Mouse (Mus musculus): Measurements from ENCODE around the gene Slc6a6. TPM values are rescaled to one million over a fixed set of nuclear protein-coding genes. Genes with fewer than 3 reads are reported as not detected.

Slc6a6 gene
- polyA plus RNA-seq (2015; fragmentation: Nextera tagmentation; extraction: Ambion mirVana): 108 TPM in 2 replicates

DNA sequence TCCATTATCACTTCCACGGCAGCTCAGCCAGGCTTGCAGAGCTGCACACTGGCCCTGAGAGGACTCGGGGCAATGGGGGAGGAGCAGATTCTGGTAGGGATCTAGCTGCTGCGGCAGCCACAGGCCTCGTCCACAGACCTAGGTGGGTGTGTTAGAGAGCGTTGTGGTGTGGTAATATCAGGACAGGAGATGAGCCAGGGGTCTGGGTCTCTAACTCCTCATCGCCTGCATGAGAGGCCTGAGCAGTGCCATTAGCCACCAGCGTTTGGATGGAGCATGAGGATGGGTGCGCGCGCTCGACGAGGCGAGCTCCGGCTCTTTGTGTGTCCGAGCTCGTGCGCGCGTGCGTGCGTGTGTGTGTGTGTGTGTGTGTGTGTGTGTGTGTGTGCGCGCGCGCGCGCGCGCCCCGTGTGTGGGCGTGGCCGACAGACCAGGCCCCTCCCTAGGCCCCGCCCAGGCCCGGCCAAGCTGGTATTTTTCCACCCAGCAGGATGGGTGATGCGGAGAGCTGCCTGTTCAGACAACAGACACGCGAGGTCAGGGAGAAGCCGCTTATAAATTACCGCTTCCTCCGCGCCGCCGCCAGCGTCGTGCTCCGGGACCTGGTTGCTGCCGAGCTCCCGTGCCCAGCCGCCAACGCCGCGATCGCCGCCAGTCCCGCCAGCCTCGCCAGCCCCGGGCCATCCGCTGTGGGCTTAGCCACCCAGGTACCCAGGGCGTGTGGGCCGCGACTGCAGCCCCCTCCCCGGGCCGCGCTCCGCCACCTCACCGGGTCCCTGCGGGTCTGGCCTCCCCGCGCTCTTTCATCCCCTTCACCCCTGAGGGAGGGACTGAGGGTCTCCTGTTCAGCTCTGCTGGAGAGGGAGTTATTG, at the start of gene Slc6a6:
Gene Slc6a6, plus strand, starts transcription at position 452 of the 872 bp plus-strand sequence.
- peak; percentile 88 for ATAC-seq
- Histone ChIP-seq H3K27ac (ENCODE audit: low read depth, low read length) (peak within 1 kb of the TSS; percentile 96), H3K27me3 (replicated peaks; ENCODE audit: control insufficient read depth, insufficient read depth, low read length) (no peaks in the 10 kb centered on the region), H3K9me3 (ENCODE audit: control insufficient read depth, low read length) (no peaks in the 10 kb centered on the region), H3K4me3 (ENCODE audit: low read length) (peak within 1 kb of the TSS; percentile 91), H3K4me1 (ENCODE audit: control insufficient read depth, insufficient read depth, low read depth, low read length) (peaks cover 38% of the 10 kb centered on the region), H3K4me2 (ENCODE audit: low read length) (peak within 1 kb of the TSS; percentile 81), H3K36me3 (ENCODE audit: control insufficient read depth, insufficient read depth, low read length) (no peaks in the 10 kb centered on the region), H3K9ac (ENCODE audit: low read depth, low read length) (peak within 1 kb of the TSS; percentile 91)
- WGBS: under 1% methylated on average over 40 of the region's 69 CpGs

DNA sequence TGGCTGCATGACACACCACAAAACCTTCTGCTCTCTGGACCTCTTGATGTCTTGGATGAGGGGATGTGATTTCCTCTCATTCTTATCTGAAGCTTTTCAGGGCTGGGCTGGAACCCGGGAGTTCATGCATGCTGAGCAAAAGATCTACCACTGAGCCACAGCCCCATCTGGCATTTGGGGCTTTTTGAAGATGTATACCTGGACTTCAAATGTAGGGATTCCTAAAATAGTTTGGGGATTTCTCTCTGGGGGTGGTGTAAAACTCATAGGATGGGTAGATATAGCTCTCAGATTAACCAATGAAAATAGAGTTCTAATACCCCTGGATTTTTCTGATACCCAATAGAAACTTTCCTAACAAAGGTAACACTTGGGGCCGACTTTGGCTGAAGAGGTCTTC, 49.4 kb upstream of the Slc6a6 start:
- Histone ChIP-seq H3K27me3 (replicated peaks; ENCODE audit: control insufficient read depth, insufficient read depth, low read length) (no peaks in the 10 kb centered on the region), H3K9ac (ENCODE audit: low read depth, low read length) (no peak overlapping the region), H3K4me3 (ENCODE audit: low read length) (no peak overlapping the region), H3K27ac (ENCODE audit: low read depth, low read length) (no peak overlapping the region), H3K9me3 (ENCODE audit: control insufficient read depth, low read length) (no peaks in the 10 kb centered on the region), H3K4me2 (ENCODE audit: low read length) (no peak overlapping the region), H3K36me3 (ENCODE audit: control insufficient read depth, insufficient read depth, low read length) (no peaks in the 10 kb centered on the region), H3K4me1 (ENCODE audit: control insufficient read depth, insufficient read depth, low read depth, low read length) (no peaks in the 10 kb centered on the region)
- 65% methylated on average over 2 of the region's 2 CpGs for WGBS
- no peak for ATAC-seq

DNA sequence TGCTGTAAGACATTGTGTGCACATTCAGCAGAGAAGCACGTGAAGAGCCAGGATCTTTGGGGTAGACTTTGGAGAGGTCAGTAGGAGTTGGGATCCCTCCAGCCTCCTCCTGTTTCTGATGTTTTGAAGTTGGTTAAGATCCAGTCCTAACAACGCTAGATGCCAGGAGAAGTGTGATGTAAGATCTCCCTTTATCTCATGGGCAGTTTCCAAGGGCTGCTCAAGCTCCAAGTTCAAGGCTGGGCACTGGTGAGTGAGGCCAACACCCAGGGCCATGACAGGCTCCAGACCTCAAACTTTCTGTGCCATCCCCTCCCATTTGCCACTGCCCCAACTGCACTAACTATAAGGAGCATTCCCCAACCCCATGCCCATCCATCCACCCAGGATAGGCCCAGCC, 49.0 kb upstream of the Slc6a6 start:
- Histone ChIP-seq H3K27ac (ENCODE audit: low read depth, low read length) (no peak overlapping the region), H3K9ac (ENCODE audit: low read depth, low read length) (no peak overlapping the region), H3K4me1 (ENCODE audit: control insufficient read depth, insufficient read depth, low read depth, low read length) (no peaks in the 10 kb centered on the region), H3K4me3 (ENCODE audit: low read length) (no peak overlapping the region), H3K36me3 (ENCODE audit: control insufficient read depth, insufficient read depth, low read length) (no peaks in the 10 kb centered on the region), H3K27me3 (replicated peaks; ENCODE audit: control insufficient read depth, insufficient read depth, low read length) (no peaks in the 10 kb centered on the region), H3K4me2 (ENCODE audit: low read length) (no peak overlapping the region), H3K9me3 (ENCODE audit: control insufficient read depth, low read length) (no peaks in the 10 kb centered on the region)
- ATAC-seq: no peak
- 81% methylated on average over 2 of the region's 2 CpGs for WGBS

DNA sequence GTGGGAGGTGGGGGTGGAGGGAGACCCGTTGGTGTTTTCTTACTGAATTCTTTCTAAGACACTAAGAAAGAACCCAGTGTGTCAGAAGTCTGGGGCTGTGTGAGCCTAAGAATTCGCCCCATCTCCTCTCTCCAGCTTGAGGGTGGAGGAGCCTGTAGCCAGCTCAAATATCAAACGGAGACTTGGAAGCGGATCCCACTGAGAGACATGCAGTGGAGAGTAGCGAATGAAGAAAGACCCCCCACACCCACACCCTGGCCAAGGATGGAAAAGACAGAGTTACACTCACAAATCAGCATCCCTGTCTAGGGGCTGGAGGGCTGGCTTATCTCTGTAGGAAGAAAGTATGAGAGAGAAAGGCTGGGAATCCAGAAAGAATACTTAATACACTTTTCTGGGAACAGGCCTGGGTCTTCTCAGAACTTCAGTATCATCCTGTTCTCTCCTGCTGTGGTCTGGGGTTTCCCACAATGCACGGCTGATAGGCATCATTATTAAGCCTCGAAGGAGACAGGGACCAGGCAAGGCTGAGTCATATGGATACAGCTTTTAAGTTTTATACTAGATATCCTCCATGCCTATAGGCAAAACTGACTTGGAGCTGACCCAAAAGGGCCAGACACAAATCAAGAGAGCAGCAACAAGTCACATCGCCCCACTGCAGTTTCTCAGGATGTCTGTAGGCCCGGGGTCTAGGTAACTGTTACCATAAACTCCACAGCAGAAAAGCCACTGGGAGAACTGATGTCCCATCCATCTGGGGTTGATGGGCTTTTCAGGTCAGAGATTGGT, 45.5 kb upstream of the Slc6a6 start:
- no peak for ATAC-seq
- no peaks in the 10 kb centered on the region for H3K36me3 ChIP-seq (ENCODE audit: control insufficient read depth, insufficient read depth, low read length)
- H3K9ac ChIP-seq (ENCODE audit: low read depth, low read length): no peak overlapping the region
- H3K4me2 ChIP-seq (ENCODE audit: low read length): no peak overlapping the region
- H3K27me3 ChIP-seq (replicated peaks; ENCODE audit: control insufficient read depth, insufficient read depth, low read length): no peaks in the 10 kb centered on the region
- no peaks in the 10 kb centered on the region for H3K9me3 ChIP-seq (ENCODE audit: control insufficient read depth, low read length)
- H3K4me3 ChIP-seq (ENCODE audit: low read length): no peak overlapping the region
- H3K4me1 ChIP-seq (ENCODE audit: control insufficient read depth, insufficient read depth, low read depth, low read length): no peaks in the 10 kb centered on the region
- 35% methylated on average over 9 of the region's 9 CpGs for WGBS
- H3K27ac ChIP-seq (ENCODE audit: low read depth, low read length): no peak overlapping the region

DNA sequence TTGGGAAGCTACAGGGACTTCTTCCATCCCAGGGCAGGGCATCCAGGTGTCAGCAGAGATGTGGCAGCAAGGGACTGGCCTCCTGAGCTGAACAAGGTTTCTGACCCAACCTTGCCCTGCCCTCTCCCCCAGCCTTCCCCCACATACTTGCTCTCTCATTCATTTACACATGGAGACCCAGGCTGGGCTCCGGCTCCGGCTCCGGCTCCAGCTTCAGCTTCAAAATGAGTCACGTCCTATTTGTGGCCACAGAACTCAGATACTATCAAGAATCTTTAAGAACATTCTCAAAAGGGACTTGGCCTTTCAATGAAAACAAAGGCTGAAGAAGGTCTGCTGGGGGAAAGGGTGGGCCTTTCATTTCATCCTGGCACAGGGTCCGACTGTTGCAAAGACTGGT, 40.8 kb upstream of the Slc6a6 start:
- H3K4me3 ChIP-seq (ENCODE audit: low read length): no peak overlapping the region
- no peak overlapping the region for H3K4me2 ChIP-seq (ENCODE audit: low read length)
- no peaks in the 10 kb centered on the region for H3K27me3 ChIP-seq (replicated peaks; ENCODE audit: control insufficient read depth, insufficient read depth, low read length)
- WGBS: 82% methylated on average over 5 of the region's 5 CpGs
- no peak overlapping the region for H3K27ac ChIP-seq (ENCODE audit: low read depth, low read length)
- H3K4me1 ChIP-seq (ENCODE audit: control insufficient read depth, insufficient read depth, low read depth, low read length): no peaks in the 10 kb centered on the region; the same call in 1 of the 2 replicates
- H3K9me3 ChIP-seq (ENCODE audit: control insufficient read depth, low read length): no peaks in the 10 kb centered on the region
- H3K36me3 ChIP-seq (ENCODE audit: control insufficient read depth, insufficient read depth, low read length): no peaks in the 10 kb centered on the region
- H3K9ac ChIP-seq (ENCODE audit: low read depth, low read length): no peak overlapping the region
- ATAC-seq: no peak

DNA sequence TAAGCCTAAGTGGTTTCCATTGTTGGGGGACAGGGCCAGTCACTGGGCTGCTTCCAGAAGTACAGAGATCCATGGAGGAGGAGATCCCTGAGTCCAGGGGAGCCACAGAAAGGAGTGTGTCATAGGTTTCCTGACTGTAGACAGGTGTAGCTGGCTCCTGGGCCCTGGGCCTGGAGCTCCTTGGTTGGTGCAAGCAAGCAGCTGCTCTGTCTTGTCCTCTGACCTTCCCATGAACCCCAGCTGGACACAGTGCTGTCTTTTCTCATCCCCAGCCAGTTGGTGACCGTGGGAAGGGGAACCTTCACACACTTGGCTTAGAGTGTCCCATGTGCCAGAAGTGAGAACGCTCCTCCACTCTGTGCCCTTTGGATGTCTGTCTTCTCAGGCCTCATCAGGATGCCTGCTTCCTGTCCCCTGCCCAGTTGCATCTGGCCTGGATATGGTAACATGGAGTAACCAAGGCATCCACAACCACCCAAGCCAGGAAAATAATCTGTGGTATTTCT, 40.4 kb upstream of the Slc6a6 start:
- Histone ChIP-seq H3K27ac (ENCODE audit: low read depth, low read length) (no peak overlapping the region), H3K9ac (ENCODE audit: low read depth, low read length) (no peak overlapping the region), H3K27me3 (replicated peaks; ENCODE audit: control insufficient read depth, insufficient read depth, low read length) (no peaks in the 10 kb centered on the region), H3K4me1 (ENCODE audit: control insufficient read depth, insufficient read depth, low read depth, low read length) (no peaks in the 10 kb centered on the region; the same call in 1 of the 2 replicates), H3K36me3 (ENCODE audit: control insufficient read depth, insufficient read depth, low read length) (no peaks in the 10 kb centered on the region), H3K4me2 (ENCODE audit: low read length) (no peak overlapping the region), H3K4me3 (ENCODE audit: low read length) (no peak overlapping the region), H3K9me3 (ENCODE audit: control insufficient read depth, low read length) (no peaks in the 10 kb centered on the region)
- 88% methylated on average over 2 of the region's 2 CpGs for WGBS
- no peak for ATAC-seq

DNA sequence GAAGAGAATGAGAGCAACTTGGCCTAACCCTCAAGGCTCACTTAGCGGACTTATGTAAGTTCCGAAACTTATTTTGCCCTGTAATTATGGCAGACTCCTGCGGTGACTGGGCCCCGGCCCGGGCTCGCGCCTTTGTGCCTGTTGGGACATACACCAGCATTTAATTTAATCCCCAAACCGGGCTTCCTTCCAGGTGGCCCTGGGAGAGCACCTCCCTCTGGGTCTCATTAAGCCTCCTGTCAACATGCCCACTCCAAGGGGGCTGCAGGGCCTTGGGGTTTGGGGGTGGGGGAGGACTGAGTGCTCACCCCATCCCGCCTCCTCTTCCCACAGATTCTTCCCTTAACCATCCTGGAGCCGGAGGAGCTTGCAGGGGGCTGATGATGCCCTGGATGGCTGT, 37.8 kb upstream of the Slc6a6 start:
- WGBS: 72% methylated on average over 10 of the region's 10 CpGs
- no peak overlapping the region for H3K27ac ChIP-seq (ENCODE audit: low read depth, low read length)
- no peak overlapping the region for H3K9ac ChIP-seq (ENCODE audit: low read depth, low read length)
- H3K27me3 ChIP-seq (replicated peaks; ENCODE audit: control insufficient read depth, insufficient read depth, low read length): no peaks in the 10 kb centered on the region
- H3K9me3 ChIP-seq (ENCODE audit: control insufficient read depth, low read length): no peaks in the 10 kb centered on the region
- H3K4me1 ChIP-seq (ENCODE audit: control insufficient read depth, insufficient read depth, low read depth, low read length): no peaks in the 10 kb centered on the region; the same call in 1 of the 2 replicates
- H3K36me3 ChIP-seq (ENCODE audit: control insufficient read depth, insufficient read depth, low read length): no peaks in the 10 kb centered on the region
- ATAC-seq: 0 out of 2 replicates have a peak, but pooled peaks have one; percentile 26
- H3K4me2 ChIP-seq (ENCODE audit: low read length): no peak overlapping the region
- H3K4me3 ChIP-seq (ENCODE audit: low read length): no peak overlapping the region

DNA sequence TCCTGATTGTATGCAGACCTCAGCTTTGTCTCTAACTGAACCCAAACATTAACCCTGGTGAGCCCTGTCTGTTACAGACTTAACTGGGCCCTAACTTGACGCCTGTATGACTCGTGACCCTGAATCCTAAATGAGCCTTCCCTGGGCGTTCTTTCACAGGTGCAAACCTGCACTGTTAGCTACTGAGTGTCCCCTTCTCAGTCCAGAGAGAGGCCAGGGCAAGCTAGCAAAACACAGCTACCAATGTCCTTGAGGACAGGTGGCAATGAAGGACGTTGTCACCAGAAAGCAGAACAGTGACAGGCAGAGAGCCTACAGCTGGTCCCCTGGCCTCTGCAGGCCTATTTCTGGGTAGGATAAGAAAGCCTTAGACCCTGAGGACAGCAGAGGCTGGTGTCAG, 37.0 kb upstream of the Slc6a6 start:
- Histone ChIP-seq H3K4me1 (ENCODE audit: control insufficient read depth, insufficient read depth, low read depth, low read length) (no peaks in the 10 kb centered on the region; the same call in 1 of the 2 replicates), H3K27me3 (replicated peaks; ENCODE audit: control insufficient read depth, insufficient read depth, low read length) (no peaks in the 10 kb centered on the region), H3K36me3 (ENCODE audit: control insufficient read depth, insufficient read depth, low read length) (no peaks in the 10 kb centered on the region), H3K4me3 (ENCODE audit: low read length) (no peak overlapping the region), H3K4me2 (ENCODE audit: low read length) (no peak overlapping the region), H3K9ac (ENCODE audit: low read depth, low read length) (no peak overlapping the region), H3K9me3 (ENCODE audit: control insufficient read depth, low read length) (no peaks in the 10 kb centered on the region), H3K27ac (ENCODE audit: low read depth, low read length) (no peak overlapping the region)
- no peak for ATAC-seq
- 74% methylated on average over 4 of the region's 4 CpGs for WGBS

DNA sequence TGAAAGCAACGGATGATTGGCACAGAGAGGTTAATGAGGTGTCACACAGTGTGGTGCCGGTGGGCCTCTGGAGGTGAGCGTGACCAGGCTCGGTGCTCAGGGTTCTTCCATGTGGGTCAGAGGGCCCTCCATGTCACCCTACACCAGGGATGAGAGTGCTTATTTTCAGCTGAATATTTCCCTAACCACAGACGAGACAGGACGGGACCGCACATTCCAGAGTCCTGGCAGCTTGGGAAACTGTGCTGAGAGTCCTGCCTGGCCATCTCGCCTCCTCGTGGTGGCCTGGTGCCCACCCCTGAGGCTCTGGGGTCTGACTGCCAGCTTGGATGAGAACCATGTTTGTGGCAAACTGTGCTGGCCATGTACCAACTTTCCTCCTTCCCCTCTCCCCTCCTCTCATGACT, 36.5 kb upstream of the Slc6a6 start:
- WGBS: 54% methylated on average over 9 of the region's 9 CpGs
- H3K4me1 ChIP-seq (ENCODE audit: control insufficient read depth, insufficient read depth, low read depth, low read length): no peaks in the 10 kb centered on the region; the same call in 1 of the 2 replicates
- no peaks in the 10 kb centered on the region for H3K36me3 ChIP-seq (ENCODE audit: control insufficient read depth, insufficient read depth, low read length)
- no peaks in the 10 kb centered on the region for H3K27me3 ChIP-seq (replicated peaks; ENCODE audit: control insufficient read depth, insufficient read depth, low read length)
- no peaks in the 10 kb centered on the region for H3K9me3 ChIP-seq (ENCODE audit: control insufficient read depth, low read length)
- H3K4me3 ChIP-seq (ENCODE audit: low read length): no peak overlapping the region
- H3K27ac ChIP-seq (ENCODE audit: low read depth, low read length): no peak overlapping the region
- no peak overlapping the region for H3K4me2 ChIP-seq (ENCODE audit: low read length)
- H3K9ac ChIP-seq (ENCODE audit: low read depth, low read length): no peak overlapping the region
- ATAC-seq: peak; percentile 79
